ENCODE assay signal across 27 mouse cellular contexts in genomic region chr4:34963999-34964398, GRCm38 (mm10).
DNase-seq lines count a peak whose midpoint lies in the region; ATAC-seq and TF ChIP-seq lines count a peak whose summit lies in the region.
"Had no signal": no experiment of that assay in that cellular context is flagged by ENCODE, and none has a peak within 500 bp of the region (broad histone marks: within the 10 kb centered on the region; RNA-seq: fewer than 3 reads in every experiment).

No protein-coding gene starts in this region.

- H3K36me3 ChIP-seq in heart, embryonic 10.5 days, result no peaks in the 10 kb centered on the region
- no peaks in the 10 kb centered on the region for H3K36me3 ChIP-seq in megakaryocyte, embryonic 14.5 days (replicated peaks; ENCODE audit: low read length)
- no peaks in the 10 kb centered on the region for H3K36me3 ChIP-seq in midbrain, embryonic 16.5 days (ENCODE audit: control insufficient read depth, insufficient read depth, low read length)
- H3K36me3 ChIP-seq: hindbrain, embryonic 13.5 days; limb, embryonic 13.5 days; liver, embryonic 12.5 days; neural tube, embryonic 15.5 days had no signal

- H3K27ac ChIP-seq in heart, embryonic 10.5 days, result no peak overlapping the region
- peak overlapping the region; percentile 33; the same call in 1 of the 2 replicates for H3K27ac ChIP-seq in layer of hippocampus, adult 2 months
- H3K27ac ChIP-seq in midbrain, embryonic 16.5 days (ENCODE audit: low read length), result no peak overlapping the region
- H3K27ac ChIP-seq: hindbrain, embryonic 13.5 days; limb, embryonic 13.5 days; liver, embryonic 12.5 days; neural tube, embryonic 15.5 days had no signal

- no peak overlapping the region for H3K9ac ChIP-seq in midbrain, embryonic 16.5 days (ENCODE audit: low read depth, low read length)
- H3K9ac ChIP-seq: hindbrain, embryonic 13.5 days; limb, embryonic 13.5 days; liver, embryonic 12.5 days; liver, postnatal 0 days; neural tube, embryonic 15.5 days had no signal

- no peak overlapping the region for H3K4me2 ChIP-seq in midbrain, embryonic 16.5 days (ENCODE audit: low read length)
- H3K4me2 ChIP-seq: hindbrain, embryonic 13.5 days; limb, embryonic 13.5 days; liver, embryonic 12.5 days; neural tube, embryonic 15.5 days had no signal

- H3K4me3 ChIP-seq in heart, embryonic 10.5 days, result no peak overlapping the region
- H3K4me3 ChIP-seq in layer of hippocampus, adult 2 months, result no peak overlapping the region
- peak overlapping the region; percentile 3 for H3K4me3 ChIP-seq in megakaryocyte, embryonic 14.5 days (replicated peaks)
- H3K4me3 ChIP-seq in midbrain, embryonic 16.5 days (ENCODE audit: low read depth, low read length), result no peak overlapping the region
- H3K4me3 ChIP-seq: erythroblast, embryonic 14.5 days; hindbrain, embryonic 13.5 days; left cerebral cortex, adult 2 months; limb, embryonic 13.5 days; liver, embryonic 12.5 days; neural tube, embryonic 15.5 days had no signal

- TF ChIP-seq CTCF in layer of hippocampus, adult 2 months (conservative IDR thresholded peaks at IDR 0.05), result no peak

- no peaks in the 10 kb centered on the region for H3K9me3 ChIP-seq in heart, embryonic 10.5 days
- H3K9me3 ChIP-seq in megakaryocyte, embryonic 14.5 days, result no peaks in the 10 kb centered on the region
- H3K9me3 ChIP-seq in midbrain, embryonic 16.5 days (replicated peaks; ENCODE audit: control insufficient read depth, low read length, poor library complexity, severe bottlenecking), result no peaks in the 10 kb centered on the region
- H3K9me3 ChIP-seq: hindbrain, embryonic 13.5 days; limb, embryonic 13.5 days; liver, embryonic 12.5 days; neural tube, embryonic 15.5 days had no signal

- peak; percentile 85 for DNase-seq in heart, adult 11 months
- DNase-seq in heart, embryonic 10.5 days (ENCODE audit: low spot score), result no peak
- no peak for DNase-seq in layer of hippocampus, adult 2 months (ENCODE audit: low spot score in 2 of 2)
- no peak for DNase-seq in layer of hippocampus, adult 18-20 months (ENCODE audit: low spot score in 2 of 2)
- DNase-seq: adrenal gland, postnatal 10 days; cerebellum, adult 8-10 months; gastrocnemius, postnatal 10 days; heart, postnatal 4 days; kidney, adult 2 months; kidney, postnatal 10 days; liver, postnatal 0 days; midbrain, embryonic 14.5 days; retina, postnatal 1 day; right cerebral cortex, postnatal 14 days; thymus, adult 2 months; thymus, postnatal 36 days had no signal

- WGBS in heart, embryonic 10.5 days, result 70% methylated on average over 13 of the region's 13 CpGs
- WGBS in midbrain, embryonic 16.5 days, result 86% methylated on average over 13 of the region's 13 CpGs

- H3K4me1 ChIP-seq in heart, embryonic 10.5 days, result 0 out of 2 replicates have a peak, but pooled peaks cover 2% of the 10 kb centered on the region
- H3K4me1 ChIP-seq in megakaryocyte, embryonic 14.5 days, result no peaks in the 10 kb centered on the region
- H3K4me1 ChIP-seq in midbrain, embryonic 16.5 days (ENCODE audit: control insufficient read depth, insufficient read depth, low read length), result no peaks in the 10 kb centered on the region

- H3K27me3 ChIP-seq in heart, embryonic 10.5 days (ENCODE audit: insufficient read depth, poor library complexity, severe bottlenecking), result no peaks in the 10 kb centered on the region
- H3K27me3 ChIP-seq in megakaryocyte, embryonic 14.5 days (replicated peaks), result no peaks in the 10 kb centered on the region
- H3K27me3 ChIP-seq in midbrain, embryonic 16.5 days (ENCODE audit: control insufficient read depth, insufficient read depth, low read depth, low read length), result no peaks in the 10 kb centered on the region
- H3K27me3 ChIP-seq: hindbrain, embryonic 13.5 days; limb, embryonic 13.5 days; liver, embryonic 12.5 days; neural tube, embryonic 15.5 days; Patski had no signal

- ATAC-seq in megakaryocyte, adult 5-6 weeks (ENCODE audit: poor library complexity, severe bottlenecking), result no peak
- ATAC-seq in midbrain, embryonic 16.5 days, result no peak
- ATAC-seq: forebrain, embryonic 16.5 days; liver, embryonic 12.5 days; liver, postnatal 0 days; Patski had no signal
